Mouse (Mus musculus) kidney, postnatal 4 days (tissue): Measurements from ENCODE around the gene Gorab.

ENCODE experiments used
- DNase-seq, 2 experiments: peaks; one replicate each; pipeline ENCODE4 v3.0.0; 2021; ENCODE audit warnings: mixed read lengths in 2 of 2

Gene Gorab

DNA sequence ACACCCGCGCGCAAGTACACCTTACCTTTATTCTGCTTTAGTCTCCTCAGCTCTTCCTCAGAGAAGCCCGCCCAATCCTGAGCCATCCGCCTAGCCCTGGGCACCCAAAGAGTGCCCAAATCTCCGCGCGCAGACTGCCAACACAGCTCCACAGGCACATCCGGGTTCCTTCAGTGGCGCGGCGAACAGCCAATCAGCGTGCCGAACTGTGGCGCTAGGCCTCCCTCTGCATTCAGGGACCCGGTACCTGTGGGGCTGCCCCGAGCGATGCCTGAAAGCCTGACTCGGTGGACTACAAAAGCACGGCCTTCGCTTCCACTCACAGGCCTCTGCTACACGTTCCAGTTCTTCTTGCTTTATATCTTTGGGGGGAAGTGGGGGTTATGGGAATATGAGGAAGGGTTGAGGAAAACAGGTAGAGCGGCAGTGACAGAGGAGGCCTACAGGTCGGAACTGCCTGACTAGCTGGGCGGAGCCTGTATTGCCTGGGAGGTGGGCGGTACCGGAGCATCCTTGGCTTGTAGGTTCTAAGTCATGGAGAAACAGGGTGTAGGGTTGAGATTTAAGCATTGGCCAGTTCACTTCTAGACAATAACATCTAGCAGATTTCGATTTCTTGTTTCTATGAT, at the start of gene Gorab:
Gene Gorab (minus strand): TSS at position 172 of the 629 bp plus-strand sequence.
- DNase-seq, result peak; percentile 94 to 96

GRCm38 (mm10) chr1:163443832-163444231, 40.4 kb upstream of the Gorab start:
- peak; percentile 26 to 56 for DNase-seq

- DNase-seq, result no peak
Observed at GRCm38 (mm10) chr1:163439002-163439401, 35.5 kb upstream of the Gorab start.

DNA sequence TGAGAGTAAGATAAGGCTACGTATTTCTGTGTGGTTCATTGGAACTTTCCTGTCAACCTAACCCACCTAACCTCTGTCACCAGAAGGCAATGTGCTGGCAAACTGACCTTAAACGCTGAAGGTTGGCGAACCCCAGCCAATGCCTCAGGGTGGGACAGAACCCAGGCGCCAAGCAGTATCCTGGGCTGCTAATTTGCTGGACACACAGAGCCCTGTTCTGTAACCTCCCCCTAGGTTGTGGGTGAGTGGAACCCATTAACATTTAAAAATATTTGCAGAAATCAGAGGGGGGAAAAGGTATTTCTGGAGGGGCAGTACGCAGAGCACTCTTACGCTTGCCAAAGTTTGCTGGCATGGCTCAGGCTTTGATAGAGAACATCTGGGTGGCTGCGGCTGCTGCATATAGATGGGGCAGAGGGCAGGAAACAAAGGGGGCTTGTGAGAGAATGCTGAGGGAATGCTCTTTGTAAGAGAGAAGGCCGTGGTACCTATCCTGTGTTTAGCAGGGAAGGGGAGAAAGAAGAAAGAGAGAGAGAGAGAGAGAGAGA, 20.1 kb upstream of the Gorab start:
- DNase-seq, result no peak

DNA sequence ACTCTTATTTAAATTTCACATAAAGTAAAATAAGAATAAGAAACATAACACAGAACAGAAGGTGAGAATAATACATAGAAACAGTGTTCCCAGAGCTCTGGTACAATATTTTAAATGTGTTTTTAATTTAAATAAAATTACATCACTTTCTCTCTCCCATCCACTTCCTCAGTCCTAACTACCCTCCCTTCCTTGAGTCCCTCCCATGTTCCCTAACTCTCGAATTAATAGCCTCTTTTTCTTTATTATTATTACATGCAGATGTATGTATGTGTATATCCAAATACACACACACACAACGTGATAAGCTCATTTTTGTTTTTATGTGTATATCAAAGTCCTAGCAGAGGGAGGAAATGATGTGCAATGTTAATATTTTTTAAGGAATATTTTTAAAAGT, 13.7 kb upstream of the Gorab start:
- no peak for DNase-seq

GRCm38 (mm10) chr1:163414200-163414599, 10.7 kb upstream of the Gorab start:
- no peak for DNase-seq

DNA sequence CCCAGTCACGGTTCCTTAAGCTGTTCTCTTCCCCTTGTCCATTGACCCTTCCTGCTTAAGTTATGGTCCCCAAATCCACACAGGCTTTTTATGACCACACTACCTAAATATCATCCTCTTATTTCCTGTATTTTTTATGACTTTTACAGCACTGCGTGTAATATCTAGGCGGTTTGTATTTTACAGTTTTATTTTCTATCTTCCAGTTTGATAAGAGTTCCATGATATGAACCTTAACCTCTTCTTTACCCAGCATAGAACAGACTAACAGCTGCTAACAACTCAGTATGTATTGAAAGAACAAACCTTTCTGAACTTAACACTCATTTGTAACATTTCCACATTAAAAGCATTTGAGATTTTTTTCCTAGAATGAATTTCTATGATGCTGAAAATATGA, 2.7 kb upstream of the Gorab start:
- DNase-seq, result no peak

DNA sequence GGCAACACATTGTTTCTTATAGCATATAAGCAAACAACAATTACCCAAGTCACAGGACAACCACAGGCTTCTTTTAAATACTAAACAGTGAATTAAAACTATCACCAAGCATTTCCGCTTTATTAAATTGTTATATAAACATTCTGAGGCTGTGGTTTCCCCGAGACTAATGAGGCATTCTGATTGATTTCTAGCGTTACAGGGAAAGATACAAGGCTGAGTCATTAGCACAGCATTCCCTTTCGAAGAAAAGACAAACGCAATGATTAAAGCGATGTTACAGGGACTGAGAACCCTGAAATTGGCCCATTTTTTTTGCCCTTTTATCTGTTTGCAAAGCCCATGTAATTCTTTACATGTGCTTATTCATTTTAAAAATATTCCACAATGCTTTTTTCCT, 12.1 kb downstream of the Gorab start:
- no peak for DNase-seq

DNA sequence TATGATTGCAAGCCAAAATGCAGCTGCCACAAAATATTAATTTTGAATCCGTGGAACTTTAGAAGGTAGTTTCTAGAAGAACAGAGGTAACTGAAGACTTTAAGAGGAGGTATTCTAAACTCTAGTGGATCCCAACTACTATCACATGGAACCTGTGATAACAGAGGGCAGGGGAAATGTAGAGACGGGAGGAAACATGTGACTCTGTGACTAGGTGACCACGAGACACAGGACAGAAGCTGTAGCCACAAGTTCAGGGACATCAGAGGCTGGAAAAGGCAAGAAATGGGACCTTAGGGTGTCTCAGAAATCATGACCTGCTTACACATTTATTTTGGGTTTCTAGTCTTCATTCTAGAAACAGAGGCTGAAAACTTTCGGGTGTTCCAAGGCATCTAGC, 13.4 kb downstream of the Gorab start:
- DNase-seq, result no peak

DNA sequence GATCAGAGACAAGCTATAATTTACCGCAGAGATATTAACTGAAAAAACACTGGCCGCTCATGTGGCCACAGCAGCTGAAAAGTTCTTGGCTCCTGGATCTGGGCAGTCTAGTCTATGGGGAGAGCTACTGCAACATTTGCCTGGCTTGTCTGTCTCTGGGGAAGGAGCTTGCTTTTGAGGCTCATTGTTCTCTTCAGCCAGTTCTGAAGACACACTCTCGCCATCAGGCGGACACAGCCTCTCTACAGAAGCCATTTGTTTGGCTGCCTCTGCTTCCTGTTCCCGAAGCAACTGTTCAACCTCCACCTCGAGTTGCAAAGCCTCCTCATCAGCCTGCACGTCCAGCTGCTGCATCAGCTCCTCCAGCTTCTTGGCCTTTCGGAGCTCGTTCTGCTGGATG, 17.3 kb downstream of the Gorab start:
- no peak for DNase-seq

DNA sequence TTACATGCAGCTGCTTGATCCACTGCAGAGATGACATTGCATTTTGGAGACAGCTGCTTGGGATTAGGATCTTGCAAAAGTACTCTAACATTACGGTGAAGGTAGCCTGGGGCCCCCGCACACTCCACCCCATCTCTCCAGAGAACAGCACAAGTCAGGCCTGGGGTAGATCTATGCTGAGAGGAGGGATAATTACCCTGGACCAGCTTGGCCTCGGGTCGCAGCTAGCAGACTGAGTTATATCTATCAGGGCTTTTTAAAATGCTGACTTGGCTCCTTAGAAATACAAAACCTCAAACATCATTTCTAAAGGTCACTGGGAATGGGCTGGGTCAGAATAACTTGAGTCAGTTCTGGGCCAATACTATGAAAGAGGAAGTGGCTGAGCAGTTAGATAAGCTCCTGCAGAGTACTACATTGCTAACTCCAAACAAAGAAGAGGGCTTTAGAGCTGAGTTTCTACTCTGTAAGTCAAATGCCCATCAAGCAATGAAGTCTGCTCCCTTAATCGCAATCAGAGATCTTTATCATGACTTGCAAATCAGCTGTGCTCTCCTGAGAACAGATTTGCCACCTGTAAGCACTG, 19.9 kb downstream of the Gorab start:
- no peak for DNase-seq

DNA sequence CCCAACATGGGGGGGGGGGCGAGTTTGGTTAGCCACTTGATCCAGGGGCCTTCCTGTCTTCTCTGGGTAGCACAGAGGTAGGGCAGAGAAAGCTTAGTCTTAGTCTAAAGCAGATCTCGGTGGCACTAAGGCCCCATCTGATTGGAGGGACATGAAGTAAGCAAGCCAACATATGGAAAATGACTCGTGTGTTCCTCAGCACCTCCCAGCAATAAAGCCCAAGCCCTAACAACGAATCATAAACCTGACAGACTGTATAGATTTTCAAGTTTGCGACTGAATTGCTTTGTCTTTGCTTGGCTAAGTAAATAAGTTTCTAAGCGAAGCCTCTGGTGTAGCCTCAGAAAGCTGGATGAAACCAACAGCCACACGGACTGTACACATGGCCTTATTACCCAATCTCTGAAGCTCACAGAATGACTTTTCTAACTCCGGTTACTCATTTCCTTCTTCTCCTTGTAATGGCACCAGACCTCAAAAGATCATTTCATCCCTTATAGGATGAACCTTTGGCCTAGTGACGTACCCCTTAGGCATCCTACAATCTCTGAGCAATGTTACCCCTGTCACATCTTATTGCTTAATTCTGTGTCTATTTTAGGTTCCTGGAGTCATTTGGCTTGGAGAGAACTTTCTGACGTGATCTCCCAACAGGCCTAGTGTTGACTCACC, 21.3 kb downstream of the Gorab start:
- no peak for DNase-seq

DNA sequence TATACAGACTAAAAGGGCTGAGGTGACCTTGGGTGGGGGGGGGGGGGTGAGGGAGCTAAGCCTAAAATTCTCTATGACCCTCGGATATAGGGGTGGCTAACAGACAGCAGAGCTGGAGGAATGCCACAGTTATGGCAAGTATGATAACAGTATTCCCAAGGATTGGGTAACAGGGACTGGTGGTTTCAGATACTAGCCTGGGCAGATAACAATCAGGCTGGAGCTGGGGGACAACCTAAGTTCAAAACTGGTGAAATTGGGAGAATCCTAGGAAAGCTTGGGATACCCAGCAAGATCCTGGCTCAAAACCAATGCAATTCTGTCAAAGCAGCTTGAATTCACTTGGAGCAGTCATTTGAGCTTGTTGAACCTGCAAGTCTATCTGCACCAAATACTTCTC, 22.9 kb downstream of the Gorab start:
- no peak for DNase-seq

GRCm38 (mm10) chr1:163380072-163380471, 23.4 kb downstream of the Gorab start:
- no peak for DNase-seq

DNA sequence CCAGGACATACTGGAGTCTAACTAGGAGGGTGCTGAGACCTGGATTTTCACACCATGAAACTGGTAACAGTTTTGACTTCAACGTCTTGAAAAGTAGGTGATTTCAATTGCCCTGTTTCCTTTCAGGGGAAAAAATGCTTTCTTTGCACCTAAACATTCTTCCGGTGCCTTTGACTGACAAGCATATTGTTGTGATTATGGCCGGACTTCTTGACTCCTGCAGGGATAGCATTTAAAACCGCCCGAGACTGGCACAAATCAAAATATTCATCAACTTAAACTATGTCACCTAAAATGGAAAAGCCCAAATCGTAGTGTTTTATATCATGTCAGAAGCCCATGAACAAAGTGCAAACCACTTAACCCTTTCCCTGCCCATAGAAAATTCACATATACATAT, 25.5 kb downstream of the Gorab start:
- no peak for DNase-seq

GRCm38 (mm10) chr1:163376818-163377581, 26.5 kb downstream of the Gorab start:
- no peak for DNase-seq

GRCm38 (mm10) chr1:163374455-163374854, 29.0 kb downstream of the Gorab start:
- DNase-seq, result no peak

DNA sequence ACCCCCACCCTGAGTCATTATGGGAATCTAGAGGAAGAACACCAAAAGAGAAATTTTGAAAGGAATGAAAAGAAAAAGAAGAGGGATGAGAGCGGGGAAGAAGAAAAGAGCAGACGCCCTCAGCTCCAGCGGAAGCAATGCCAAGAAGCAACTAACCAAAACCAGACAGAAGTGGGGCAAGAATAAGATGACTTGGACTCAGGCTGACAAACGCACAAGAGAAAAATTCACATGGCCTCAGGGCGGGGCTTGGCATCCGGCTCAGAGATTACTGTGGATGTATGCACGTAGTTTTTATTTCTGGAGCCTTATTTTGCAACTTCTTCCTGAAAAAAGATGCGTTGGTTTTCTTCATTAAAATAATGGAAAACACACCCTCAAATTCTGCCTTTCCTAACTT, 41.3 kb downstream of the Gorab start:
- no peak for DNase-seq

DNA sequence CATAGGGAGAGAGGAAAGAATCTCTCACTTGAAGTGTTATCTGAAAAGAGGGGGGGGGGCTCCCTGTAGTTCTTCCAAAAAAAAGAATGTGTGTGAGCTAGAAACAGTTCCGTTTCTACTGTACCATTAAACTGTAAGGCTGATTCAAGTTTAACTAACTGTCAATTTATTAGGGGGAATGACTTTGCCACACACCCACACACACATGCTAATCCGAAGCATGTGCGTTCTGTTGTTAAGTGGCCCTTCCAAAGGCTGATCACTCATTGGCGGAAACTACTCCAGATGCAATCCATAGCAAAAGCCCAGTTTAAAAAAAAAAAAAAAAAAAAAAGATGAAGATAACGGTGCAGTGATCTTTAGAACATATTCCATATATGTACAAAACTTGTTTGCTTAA, 42.1 kb downstream of the Gorab start:
- DNase-seq, result no peak

DNA sequence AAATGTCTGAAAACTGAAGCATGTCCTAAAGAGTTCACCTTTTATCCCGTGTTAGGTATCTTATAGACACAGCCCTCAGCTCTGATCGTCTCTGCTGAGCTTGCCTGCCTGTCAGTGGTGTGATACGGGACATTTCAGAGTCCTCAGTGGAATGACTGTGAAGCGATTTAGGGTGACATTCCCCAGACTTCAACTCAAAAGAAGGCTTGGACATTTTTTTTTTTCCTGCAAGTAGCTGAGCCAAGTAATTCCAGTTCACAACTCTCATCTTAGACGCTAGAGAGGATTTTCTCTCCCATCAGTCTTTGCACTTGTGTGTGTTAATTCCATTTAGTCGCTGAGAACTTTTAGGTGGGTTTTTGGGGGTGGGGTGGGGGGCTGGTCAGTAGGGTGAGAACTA, 42.7 kb downstream of the Gorab start:
- no peak for DNase-seq

DNA sequence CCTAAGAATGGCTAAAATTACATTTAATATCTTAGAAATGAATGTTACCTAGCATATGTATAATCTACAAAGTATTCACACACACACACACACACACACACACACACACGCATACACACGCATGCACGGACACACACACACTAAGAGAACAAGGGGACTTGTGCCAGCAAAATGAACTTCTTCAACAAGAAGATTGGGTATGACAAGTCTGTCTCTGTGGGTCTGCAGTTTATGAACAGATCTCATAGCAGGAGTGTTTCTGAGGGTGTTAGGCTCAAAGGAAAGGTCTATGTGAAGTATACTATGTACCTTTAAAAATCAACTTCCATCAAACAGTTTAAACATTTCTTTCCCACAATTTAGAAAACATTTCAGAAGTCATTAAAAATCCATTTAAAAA, 43.9 kb downstream of the Gorab start:
- DNase-seq, result no peak

DNA sequence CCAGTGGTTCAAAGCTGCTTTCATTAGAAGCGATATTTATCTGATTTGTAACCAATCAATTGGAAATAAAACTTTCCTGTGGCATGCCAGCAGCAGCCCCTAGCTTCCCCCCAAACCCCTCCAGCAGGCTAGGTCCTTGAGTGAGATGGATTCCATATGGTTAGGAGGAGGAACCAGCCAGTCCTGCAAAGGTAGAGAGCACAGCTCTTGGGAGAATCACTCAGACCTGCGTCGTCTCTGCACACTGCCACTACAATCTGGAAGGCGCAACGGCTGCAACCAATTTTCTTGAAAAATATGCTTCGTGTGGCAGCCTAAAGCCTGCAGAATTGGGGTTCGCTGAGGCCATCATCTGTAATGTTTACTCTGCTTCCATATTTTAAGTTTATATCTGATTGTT, 45.3 kb downstream of the Gorab start:
- no peak for DNase-seq

DNA sequence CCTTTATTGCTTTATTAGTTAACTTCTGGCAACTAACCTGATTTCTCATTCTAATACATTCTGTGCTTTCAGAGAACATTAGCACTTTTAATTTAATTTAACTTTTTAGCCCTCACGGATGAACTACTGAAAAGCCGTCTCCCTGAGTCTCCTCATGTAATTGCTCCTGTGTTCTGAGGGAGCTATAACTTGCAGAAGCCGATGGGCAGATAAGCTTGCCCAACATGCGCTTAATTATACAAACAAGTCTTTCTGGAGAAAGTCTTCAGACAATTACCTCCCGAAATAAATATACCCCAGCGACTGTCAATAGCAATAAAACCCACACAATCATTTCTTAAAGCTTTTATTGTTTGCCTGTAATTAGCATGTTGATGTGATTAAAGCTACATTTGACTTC, 45.7 kb downstream of the Gorab start:
- no peak for DNase-seq

DNA sequence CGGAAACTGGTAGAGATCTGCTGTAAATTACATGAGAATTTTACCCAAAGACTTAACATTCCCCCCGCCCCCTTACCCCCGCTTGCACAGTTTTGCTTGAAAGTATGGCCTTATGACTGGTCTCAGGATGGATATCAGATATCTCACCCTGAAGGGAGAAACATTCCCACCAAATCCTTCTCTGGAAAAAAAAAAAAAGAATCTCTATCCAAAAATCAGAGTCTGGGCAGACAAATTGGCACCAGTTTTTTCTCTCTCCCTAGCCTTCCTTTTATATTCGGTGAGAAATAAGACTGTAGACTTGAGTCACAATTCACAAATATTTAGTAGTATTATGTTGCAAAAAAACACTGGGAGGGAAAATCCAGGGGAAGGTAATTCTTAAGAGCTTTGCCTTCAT, 47.3 kb downstream of the Gorab start:
- DNase-seq, result no peak
